Mouse (Mus musculus) liver, adult 2 months (tissue): ENCODE results near the gene Grip2.

Source experiments
- CTCF ChIP-seq: fragments of 200-500 bp; IDR thresholded peaks from 2 replicates; pipeline ENCODE4 v1.5.1; 2011; ENCODE audit warnings: low read depth, low read length, control low read depth
- POLR2A ChIP-seq: fragments of 200-500 bp; IDR thresholded peaks from 2 replicates; pipeline ENCODE4 v1.6.1; 2011; ENCODE audit warnings: low read length, control low read depth; ENCODE audit not compliant: insufficient read depth; ENCODE audit errors: extremely low read depth

DNA sequence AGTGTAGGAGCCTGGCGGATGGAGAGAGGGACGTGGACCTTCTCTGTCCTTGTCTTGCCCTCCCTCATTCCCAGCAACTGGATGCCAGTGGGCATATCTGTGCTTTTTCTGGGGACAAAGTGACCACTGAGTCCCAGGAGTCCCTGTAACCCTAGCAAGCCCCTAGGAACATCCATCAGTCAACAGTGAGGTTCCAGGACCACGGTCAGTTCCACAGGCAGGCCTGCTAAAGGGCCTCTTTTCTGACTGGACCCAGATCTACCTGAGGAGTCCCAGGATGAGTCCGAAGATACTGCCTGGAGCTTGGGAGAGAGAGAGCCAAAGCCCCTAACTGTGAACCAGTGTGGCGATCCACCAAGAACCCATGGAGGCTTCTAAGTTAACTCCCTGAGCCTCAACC, 53.1 kb downstream of the Grip2 start:
- TF ChIP-seq POLR2A (no peak), CTCF (no peak)
